Mouse (Mus musculus) cerebellum, adult 8-10 months (tissue): ENCODE measurements around the gene Hmgn5.

ENCODE experiments used
- DNase-seq: peaks from one replicate; pipeline ENCODE4 v3.0.0; 2022

Hmgn5 gene

DNA sequence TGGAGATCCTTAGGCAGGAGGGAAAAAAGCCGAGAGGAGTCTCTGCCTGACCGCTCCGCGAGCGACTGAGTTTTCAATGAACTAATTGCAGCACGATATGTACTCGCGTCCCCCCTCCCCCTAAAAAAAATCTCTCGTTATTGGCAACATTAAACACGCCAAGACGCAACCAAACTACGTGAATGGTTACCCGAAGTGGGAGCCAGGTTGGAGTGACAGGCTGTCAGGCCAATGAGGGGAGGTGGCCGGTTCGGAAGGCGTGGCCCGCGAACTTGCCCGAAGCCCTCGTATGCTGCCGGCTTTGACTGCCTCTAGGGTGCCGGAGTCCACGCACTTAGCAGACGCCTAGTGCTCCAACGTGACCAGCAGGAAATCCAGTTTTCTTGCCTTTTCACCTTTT is at the start of gene Hmgn5:
Hmgn5 (minus strand) TSS at position 122 of the 400 bp plus-strand sequence.
- DNase-seq, result peak; percentile 84

GRCm38 (mm10) chrX:109047773-109048172 is 34.6 kb upstream of the Hmgn5 start:
- DNase-seq, result no peak

- no peak for DNase-seq
Measured at GRCm38 (mm10) chrX:109026224-109026623, 13.0 kb upstream of the Hmgn5 start.

DNA sequence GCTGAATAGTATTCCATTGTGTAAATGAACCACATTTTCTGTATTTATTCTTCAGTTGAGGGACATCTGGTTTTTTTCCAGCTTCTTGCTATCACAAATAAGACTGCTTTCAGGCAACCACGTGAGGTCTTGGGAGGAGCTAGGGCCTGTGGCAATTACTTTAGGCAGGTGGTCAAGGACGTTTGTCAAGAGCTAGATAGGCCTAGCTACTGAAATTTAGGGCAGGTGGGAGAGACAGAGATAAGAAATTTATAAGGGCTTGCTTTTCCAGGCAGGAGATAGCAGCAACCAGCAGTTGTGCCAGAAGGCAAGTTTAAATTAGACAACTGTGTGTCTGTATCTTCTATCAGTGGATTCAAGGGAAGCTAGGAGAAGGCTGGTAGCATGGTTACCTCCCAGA is 7.7 kb upstream of the Hmgn5 start:
- no peak for DNase-seq

- no peak for DNase-seq
Measured at GRCm38 (mm10) chrX:109014166-109014565, 962 bp upstream of the Hmgn5 start.

- DNase-seq, result peak; percentile 32
Measured at GRCm38 (mm10) chrX:109013686-109014085, 482 bp upstream of the Hmgn5 start.

DNA sequence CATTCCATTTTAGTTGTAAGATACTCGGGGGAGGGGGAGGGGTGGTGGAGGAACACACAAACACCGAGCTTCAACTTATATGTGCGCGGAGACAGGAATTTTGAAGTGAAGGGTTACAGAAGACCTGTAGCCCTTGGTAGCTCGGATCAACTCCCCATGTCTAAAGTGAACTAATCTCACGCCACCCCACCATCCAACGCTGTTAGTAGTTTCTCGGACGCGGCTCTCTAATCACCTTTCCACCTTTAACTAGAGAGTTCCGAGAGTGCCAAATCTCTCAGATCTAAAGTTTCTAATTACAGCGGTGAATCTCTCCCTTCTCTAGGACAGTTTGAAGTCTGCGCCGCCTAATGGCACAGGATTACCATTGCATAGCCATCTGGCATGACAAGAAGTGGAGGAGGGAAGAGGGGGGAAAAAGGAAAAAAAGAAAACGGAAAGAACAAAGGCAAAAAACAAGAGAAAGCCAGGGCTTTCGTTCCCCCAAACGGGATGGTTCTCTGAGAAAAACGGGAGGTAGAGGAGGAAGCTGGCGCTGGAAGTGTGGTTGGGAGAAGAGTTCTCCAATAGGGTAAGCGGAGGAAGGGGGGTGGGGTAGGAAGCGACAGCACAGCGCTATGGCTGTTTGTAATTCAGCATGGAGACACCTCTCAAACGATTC is 703 bp downstream of the Hmgn5 start:
- DNase-seq, result peak; percentile 36

- no peak for DNase-seq
Measured at GRCm38 (mm10) chrX:109011611-109012185, 1.5 kb downstream of the Hmgn5 start.

- DNase-seq, result no peak
Measured at GRCm38 (mm10) chrX:109001277-109001676, 11.9 kb downstream of the Hmgn5 start.
